Comparison of ENCODE assay signal across 8 mouse cellular contexts in genomic region chr2:48332783-48333182, GRCm38 (mm10).
DNase-seq lines count a peak whose midpoint lies in the region; ATAC-seq lines count a peak whose summit lies in the region.
"Had no signal": no experiment of that assay in that cellular context is flagged by ENCODE, and none has a peak within 500 bp of the region (broad histone marks: within the 10 kb centered on the region; RNA-seq: fewer than 3 reads in every experiment).

No protein-coding gene starts in this region.

- no peaks in the 10 kb centered on the region for H3K9me3 ChIP-seq in embryonic facial prominence, embryonic 11.5 days (replicated peaks; ENCODE audit: control insufficient read depth, low read length)

- WGBS in embryonic facial prominence, embryonic 11.5 days, result 38% methylated on average over 10 of the region's 10 CpGs

- no peak for ATAC-seq in embryonic facial prominence, embryonic 11.5 days (replicated peaks; ENCODE audit: insufficient number of reproducible peaks, low FRiP score, low TSS enrichment, low read depth)
- ATAC-seq in inflammation-experienced regulatory T-cells, adult 6 months, result peak; percentile 80

- H3K4me1 ChIP-seq in embryonic facial prominence, embryonic 11.5 days (ENCODE audit: control insufficient read depth, insufficient read depth, low read length), result no peaks in the 10 kb centered on the region

- H3K4me2 ChIP-seq in embryonic facial prominence, embryonic 11.5 days (ENCODE audit: low read depth, low read length), result peak overlapping the region; percentile 31

- peak; percentile 19 for DNase-seq in NIH3T3 (ENCODE audit: low read depth)
- no peak for DNase-seq in embryonic facial prominence, embryonic 11.5 days (ENCODE audit: low spot score)
- peak; percentile 25 for DNase-seq in lung, postnatal 10 days
- DNase-seq in cerebellum, adult 18-20 months, result no peak
- DNase-seq in layer of hippocampus, adult 9-11 months, result no peak
- no peak for DNase-seq in left cerebral cortex, adult 11 months (ENCODE audit: low spot score)

- no peak overlapping the region for H3K27ac ChIP-seq in embryonic facial prominence, embryonic 11.5 days (replicated peaks; ENCODE audit: low read depth, low read length)

- no peak overlapping the region for H3K9ac ChIP-seq in embryonic facial prominence, embryonic 11.5 days (replicated peaks; ENCODE audit: low read length)

- no peaks in the 10 kb centered on the region for H3K36me3 ChIP-seq in embryonic facial prominence, embryonic 11.5 days (replicated peaks; ENCODE audit: control insufficient read depth, insufficient read depth, low read depth, low read length)

- no peak overlapping the region for H3K4me3 ChIP-seq in embryonic facial prominence, embryonic 11.5 days (ENCODE audit: low read depth, low read length)
- H3K4me3 ChIP-seq: erythroblast, embryonic 14.5 days had no signal

- no peaks in the 10 kb centered on the region for H3K27me3 ChIP-seq in embryonic facial prominence, embryonic 11.5 days (ENCODE audit: control insufficient read depth, insufficient read depth, low read length)

Comparison
In these comparisons a context has a peak if more than half of its experiments do, and no peak if none do; other contexts are left out.
1. DNase-seq: peak in NIH3T3 (single experiment) and lung, postnatal 10 days (single experiment); none in embryonic facial prominence, embryonic 11.5 days (single experiment), cerebellum, adult 18-20 months (0 of 2), layer of hippocampus, adult 9-11 months (single experiment) and left cerebral cortex, adult 11 months (single experiment).